Comparison of ENCODE assay signal across 25 mouse cellular contexts in genomic region chr10:5815968-5816367, GRCm38 (mm10).
"Had no signal": no experiment of that assay in that cellular context is flagged by ENCODE, and none has a peak within 500 bp of the region (broad histone marks: within the 10 kb centered on the region; RNA-seq: fewer than 3 reads in every experiment).

No protein-coding gene starts in this region.

- H3K4me3 ChIP-seq: heart, adult 2 months; heart, embryonic 13.5 days; heart, embryonic 15.5 days; hindbrain, embryonic 13.5 days; hindbrain, embryonic 15.5 days; kidney, embryonic 15.5 days; limb, embryonic 13.5 days; limb, embryonic 15.5 days; liver, embryonic 12.5 days had no signal

- H3K27me3 ChIP-seq: heart, embryonic 13.5 days; heart, embryonic 15.5 days; hindbrain, embryonic 13.5 days; hindbrain, embryonic 15.5 days; kidney, embryonic 15.5 days; limb, embryonic 13.5 days; limb, embryonic 15.5 days; liver, embryonic 12.5 days had no signal

- H3K27ac ChIP-seq: heart, adult 2 months; heart, embryonic 13.5 days; heart, embryonic 15.5 days; hindbrain, embryonic 13.5 days; hindbrain, embryonic 15.5 days; hindbrain, postnatal 0 days; kidney, embryonic 15.5 days; kidney, postnatal 0 days; limb, embryonic 13.5 days; limb, embryonic 15.5 days; liver, embryonic 12.5 days; liver, embryonic 14.5 days had no signal

- H3K4me2 ChIP-seq: heart, embryonic 11.5 days; heart, embryonic 13.5 days; heart, embryonic 15.5 days; hindbrain, embryonic 13.5 days; hindbrain, embryonic 15.5 days; kidney, embryonic 15.5 days; limb, embryonic 13.5 days; limb, embryonic 15.5 days; liver, embryonic 12.5 days had no signal

- H3K9ac ChIP-seq: heart, embryonic 13.5 days; heart, embryonic 15.5 days; hindbrain, embryonic 13.5 days; hindbrain, embryonic 15.5 days; kidney, embryonic 15.5 days; limb, embryonic 13.5 days; limb, embryonic 15.5 days; liver, embryonic 12.5 days; liver, embryonic 14.5 days had no signal

- ATAC-seq: hindbrain, postnatal 0 days; intestine, embryonic 16.5 days; liver, embryonic 12.5 days had no signal

- DNase-seq: gastrocnemius, postnatal 14 days; heart, adult 2 months; heart, postnatal 14 days; heart, postnatal 36 days; kidney, adult 11 months; kidney, adult 2 months; kidney, adult 9 months; kidney, postnatal 14 days; kidney, postnatal 36 days; layer of hippocampus, adult 9-11 months; layer of hippocampus, postnatal 36 days; left cerebral cortex, postnatal 4 days had no signal

- H3K9me3 ChIP-seq: heart, embryonic 13.5 days; heart, embryonic 15.5 days; hindbrain, embryonic 13.5 days; hindbrain, embryonic 15.5 days; kidney, embryonic 15.5 days; limb, embryonic 13.5 days; limb, embryonic 15.5 days; liver, embryonic 12.5 days had no signal

- H3K4me1 ChIP-seq: heart, embryonic 15.5 days; hindbrain, embryonic 15.5 days; kidney, embryonic 15.5 days; limb, embryonic 15.5 days had no signal
